Mouse (Mus musculus) CD4-positive, CD25-positive, alpha-beta regulatory T cell (primary cell): Measurements from ENCODE around the gene Gm20883. TPM values are rescaled to one million over a fixed set of nuclear protein-coding genes. Genes with fewer than 3 reads are reported as not detected.

Source experiments
- polyA plus RNA-seq: library from polyadenylated mRNA; unstranded; fragments of 100-300 nt; shearing (Covaris generic); gene quantifications from one replicate; pipeline ENCODE4 v1.2.1, GENCODE M21; 2017

Gm20883 gene
- not detected for polyA plus RNA-seq

GRCm38 (mm10) chrY:50607951-50608350 lies at the start of gene Gm20883:
Gene Gm20883, plus strand, starts transcription at chrY:50608251.

